Mouse (Mus musculus) testis, adult 2 months (tissue): ENCODE measurements at regions not wholly inside any gene's neighbourhood (a gene's known extent, or its start where the extent isn't known, plus 50 kb on each side); places are given as distances from the start of the nearest gene placed in this dataset.

Experiments
- CTCF ChIP-seq: fragments of 200-500 bp; IDR thresholded peaks from 2 replicates; pipeline ENCODE4 v1.5.1; 2012; ENCODE audit warnings: low read depth, mild to moderate bottlenecking, inconsistent platforms, low read length, moderate library complexity; ENCODE audit not compliant: control insufficient read depth, insufficient read depth, insufficient replicate concordance
- POLR2A ChIP-seq: fragments of 200-500 bp; IDR thresholded peaks from 2 replicates; pipeline ENCODE4 v1.6.1; 2012; ENCODE audit warnings: low read depth, mild to moderate bottlenecking, inconsistent platforms, low read length, moderate library complexity; ENCODE audit not compliant: control insufficient read depth

GRCm38 (mm10) chr16:63031035-63031434, 176.9 kb downstream of the Pros1 start:
- TF ChIP-seq POLR2A: no peak
- TF ChIP-seq CTCF: no peak
